Mouse (Mus musculus) NIH3T3 (cell line): ENCODE data around the gene Entpd8.

Source experiments
- DNase-seq: peaks from one replicate; pipeline ENCODE4 v3.0.0-alpha.2; 2012; ENCODE audit warnings: low read depth

The Entpd8 gene

DNA sequence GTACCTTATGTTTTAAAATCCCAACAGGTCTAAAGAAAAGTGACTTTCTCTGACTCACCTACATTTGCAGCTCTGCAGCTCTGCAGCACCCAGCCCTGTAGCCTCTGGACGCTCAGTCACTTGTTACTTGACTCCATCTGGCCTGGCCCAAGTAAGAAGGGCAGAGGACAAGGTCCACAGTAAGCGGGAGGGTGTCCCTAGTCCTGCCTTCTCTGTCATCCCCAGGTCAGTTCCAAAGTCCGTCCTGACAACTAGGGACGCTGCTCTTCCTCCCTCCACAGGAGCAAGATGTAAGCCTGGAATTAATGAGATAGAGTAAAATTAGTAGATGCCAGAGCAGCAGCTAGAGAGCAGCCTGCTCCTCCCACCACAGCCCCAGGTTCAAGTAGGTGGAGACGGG lies at the start of gene Entpd8:
Entpd8 (plus strand) TSS at position 229 of the 400 bp plus-strand sequence.
- no peak for DNase-seq

- DNase-seq: no peak
Measured at GRCm38 (mm10) chr2:25034994-25035393, 45.1 kb upstream of the Entpd8 start.

GRCm38 (mm10) chr2:25040089-25040488 lies 40.0 kb upstream of the Entpd8 start:
- DNase-seq: no peak

GRCm38 (mm10) chr2:25050921-25051320 lies 29.2 kb upstream of the Entpd8 start:
- DNase-seq: no peak

- DNase-seq: no peak
Measured at GRCm38 (mm10) chr2:25051450-25051849, 28.7 kb upstream of the Entpd8 start.

GRCm38 (mm10) chr2:25053101-25053500 lies 27.0 kb upstream of the Entpd8 start:
- no peak for DNase-seq

- DNase-seq: peak; percentile 94
Measured at GRCm38 (mm10) chr2:25054221-25055067, 25.7 kb upstream of the Entpd8 start, which contains the start of gene Nsmf. Gene Nsmf, plus strand, starts transcription at chr2:25054355.

GRCm38 (mm10) chr2:25055068-25055405 lies 25.1 kb upstream of the Entpd8 start:
- peak; percentile 48 for DNase-seq

- no peak for DNase-seq
Measured at GRCm38 (mm10) chr2:25055409-25056155, 24.5 kb upstream of the Entpd8 start.

DNA sequence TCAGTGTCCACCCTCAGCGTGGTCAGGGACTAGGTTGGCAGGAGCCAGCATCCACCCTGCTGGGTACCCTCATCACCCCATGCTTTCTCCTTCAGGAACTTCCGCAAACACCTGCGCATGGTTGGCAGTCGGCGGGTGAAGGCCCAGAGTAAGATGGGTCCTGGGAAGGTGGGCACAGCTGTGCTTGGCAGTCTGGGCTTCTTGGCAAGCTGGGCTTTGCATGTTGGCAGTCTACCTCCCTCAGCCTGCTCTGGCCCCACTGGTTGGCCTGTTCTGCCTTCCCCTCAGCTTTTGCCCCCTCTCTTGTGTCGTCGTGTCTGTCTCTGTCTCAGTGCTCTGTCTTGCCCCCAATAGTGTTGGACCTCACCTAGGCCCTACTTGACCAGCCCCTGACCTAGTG lies 21.2 kb upstream of the Entpd8 start:
- no peak for DNase-seq

GRCm38 (mm10) chr2:25063523-25063922 lies 16.6 kb upstream of the Entpd8 start:
- DNase-seq: no peak

DNA sequence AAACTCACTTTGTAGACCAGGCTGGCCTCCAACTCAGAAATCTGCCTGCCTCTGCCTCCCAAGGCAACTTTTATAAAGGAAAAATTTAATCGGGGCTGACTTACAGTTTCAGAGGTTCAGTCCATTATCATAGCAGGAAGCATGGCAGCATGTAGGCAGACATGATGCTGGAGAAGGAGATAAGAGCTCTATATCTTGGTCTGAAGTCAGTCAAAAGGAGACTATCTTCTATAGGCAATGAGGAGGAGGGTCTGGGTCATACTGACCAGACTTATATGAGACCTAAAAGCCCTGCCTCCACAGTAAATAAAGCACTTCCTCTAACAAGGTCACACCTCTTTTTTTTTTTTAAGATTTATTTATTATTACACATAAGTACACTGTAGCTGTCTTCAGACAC lies 15.8 kb upstream of the Entpd8 start:
- DNase-seq: no peak

DNA sequence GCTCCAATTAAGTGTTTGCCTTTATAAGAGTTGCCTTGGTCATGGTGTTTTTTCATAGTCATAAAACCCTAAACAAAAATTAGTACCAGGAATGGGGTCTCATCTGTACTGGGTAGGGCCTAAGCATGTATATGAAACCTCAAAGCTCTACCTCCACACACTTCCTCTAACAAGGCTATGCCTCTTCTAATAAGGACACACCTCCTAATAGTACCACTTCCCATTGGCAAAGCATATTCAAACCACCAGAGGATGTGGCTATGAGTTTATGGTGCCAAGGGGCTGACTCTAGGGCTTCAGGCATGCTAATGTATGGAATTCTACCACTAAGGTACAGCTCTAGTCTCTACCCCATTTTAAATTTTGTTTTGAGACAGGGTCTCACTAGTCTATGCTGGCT lies 14.6 kb upstream of the Entpd8 start:
- no peak for DNase-seq

- no peak for DNase-seq
Measured at GRCm38 (mm10) chr2:25066552-25066951, 13.6 kb upstream of the Entpd8 start.

- no peak for DNase-seq
Measured at GRCm38 (mm10) chr2:25069537-25069936, 10.6 kb upstream of the Entpd8 start.

GRCm38 (mm10) chr2:25072398-25072797 lies 7.7 kb upstream of the Entpd8 start:
- DNase-seq: no peak

- DNase-seq: no peak
Measured at GRCm38 (mm10) chr2:25075506-25075905, 4.6 kb upstream of the Entpd8 start.

DNA sequence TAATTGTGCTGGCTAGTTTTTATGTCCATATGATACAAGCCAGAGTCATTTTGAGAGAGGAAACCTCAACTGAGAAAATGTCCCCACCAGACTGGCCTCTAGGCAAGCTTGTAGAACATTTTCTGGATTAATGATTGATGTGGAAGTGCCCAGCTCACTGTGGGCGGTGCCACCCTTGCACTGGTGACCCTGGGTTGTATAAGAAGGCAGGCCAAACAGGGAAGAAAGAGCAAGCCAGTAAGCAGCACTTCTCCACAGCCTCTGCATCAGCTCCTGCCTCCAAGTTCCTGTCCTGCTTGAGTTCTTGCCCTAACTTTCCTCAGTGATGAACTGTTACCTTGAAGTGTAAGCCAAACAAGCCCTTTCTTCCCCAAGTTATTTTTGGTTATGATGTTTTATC lies 1.1 kb upstream of the Entpd8 start:
- no peak for DNase-seq

DNA sequence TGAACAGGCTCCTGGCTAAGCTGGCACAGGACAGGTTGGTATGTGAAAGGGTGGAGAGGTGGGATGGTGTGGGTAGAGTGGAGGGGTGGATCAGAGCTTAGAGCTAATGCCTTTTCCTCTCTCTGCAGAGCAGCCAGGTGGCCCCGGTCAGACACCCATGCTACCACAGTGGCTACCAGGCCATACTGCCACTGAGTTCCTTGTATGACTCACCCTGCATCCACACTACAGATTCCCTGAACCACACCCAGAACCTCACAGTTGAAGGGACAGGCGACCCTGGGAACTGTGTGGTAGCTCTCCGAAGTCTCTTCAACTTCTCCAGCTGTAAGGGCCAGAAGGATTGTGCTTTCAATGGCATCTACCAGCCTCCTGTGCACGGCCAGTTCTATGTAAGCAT lies 3.6 kb downstream of the Entpd8 start:
- no peak for DNase-seq

GRCm38 (mm10) chr2:25085571-25085970 lies 5.5 kb downstream of the Entpd8 start:
- no peak for DNase-seq

- no peak for DNase-seq
Measured at GRCm38 (mm10) chr2:25087842-25088241, 7.7 kb downstream of the Entpd8 start.

DNA sequence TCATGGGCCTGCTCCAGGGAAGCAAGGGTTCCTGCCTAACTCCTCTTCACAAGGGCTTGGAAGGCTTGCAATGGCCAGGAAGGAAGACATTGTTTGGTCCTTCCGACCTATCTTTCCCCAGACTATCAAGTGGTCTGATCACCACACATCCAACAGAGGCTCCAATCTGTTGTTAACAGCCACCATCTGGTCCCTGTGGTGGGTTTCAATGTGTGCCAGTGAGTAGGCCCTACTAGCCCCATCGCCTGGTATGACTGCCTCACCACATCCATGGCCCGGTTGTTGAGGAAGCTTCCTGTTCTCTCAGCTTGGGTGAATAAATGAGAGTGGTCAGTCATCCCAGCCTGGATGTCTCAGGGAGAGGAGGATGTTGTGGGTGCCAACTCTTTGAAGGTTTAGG lies 8.5 kb downstream of the Entpd8 start:
- no peak for DNase-seq

DNA sequence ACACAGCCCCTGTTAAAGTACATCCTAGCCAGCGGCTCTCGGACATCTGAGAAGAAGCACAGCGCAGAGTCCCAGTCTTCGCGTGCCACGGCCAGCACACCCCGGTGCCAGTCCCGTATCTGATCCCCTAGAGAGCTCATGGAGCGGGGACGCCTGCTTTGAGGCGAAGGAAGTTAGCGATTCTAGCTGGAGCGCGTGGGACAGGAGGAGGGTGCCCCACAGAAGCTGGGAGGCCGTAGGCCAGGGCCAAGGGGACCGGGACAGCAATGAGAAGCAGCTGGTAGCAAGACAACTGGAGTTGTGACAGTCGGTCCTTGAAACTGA lies 14.6 kb downstream of the Entpd8 start:
- no peak for DNase-seq
